Mouse (Mus musculus) gastrocnemius, postnatal 14 days (tissue): ENCODE measurements around the gene Os9. TPM values are rescaled to one million over a fixed set of nuclear protein-coding genes. Genes with fewer than 3 reads are reported as not detected.

Experiments used
- DNase-seq: peaks from one replicate; pipeline ENCODE4 v3.0.0; 2021; ENCODE audit warnings: mixed read lengths
- intact Hi-C: fragments of 180-260 bp; cut with DNase I; formaldehyde crosslinking; loops from one replicate; pipeline ENCODE4 v1.15.1; 2025; ENCODE audit warnings: low total_unique reads
- total RNA-seq, 2 experiments: library from RNA; stranded (reverse); gene quantifications; 2 replicates each; pipeline ENCODE4 v1.2.3; 2021

The Os9 gene
- total RNA-seq, 2 experiments from 2014 or later, result 20.3 to 23.5 TPM

DNA sequence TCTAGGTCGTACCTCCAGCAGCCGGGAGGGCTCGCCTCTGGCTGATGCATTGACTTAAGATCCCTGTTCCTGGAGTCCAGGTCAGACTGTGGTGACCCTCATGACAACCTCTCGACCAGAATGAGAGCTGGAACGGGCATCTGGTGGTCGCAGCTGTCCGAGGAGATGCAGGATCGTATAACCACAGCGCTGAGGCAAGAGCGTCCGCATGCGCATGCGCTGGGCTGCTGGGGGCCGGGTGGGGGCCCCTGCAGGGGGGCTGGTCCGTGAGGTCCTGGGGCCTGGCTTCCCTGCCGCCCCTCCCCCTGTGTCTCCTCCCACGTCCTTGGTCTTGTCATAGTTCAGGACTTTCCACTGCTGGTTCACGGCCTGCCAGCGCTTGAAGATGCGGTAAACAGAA lies 64.4 kb downstream of the Os9 start:
- no peak for DNase-seq
- intact Hi-C loops, result no loop called here

DNA sequence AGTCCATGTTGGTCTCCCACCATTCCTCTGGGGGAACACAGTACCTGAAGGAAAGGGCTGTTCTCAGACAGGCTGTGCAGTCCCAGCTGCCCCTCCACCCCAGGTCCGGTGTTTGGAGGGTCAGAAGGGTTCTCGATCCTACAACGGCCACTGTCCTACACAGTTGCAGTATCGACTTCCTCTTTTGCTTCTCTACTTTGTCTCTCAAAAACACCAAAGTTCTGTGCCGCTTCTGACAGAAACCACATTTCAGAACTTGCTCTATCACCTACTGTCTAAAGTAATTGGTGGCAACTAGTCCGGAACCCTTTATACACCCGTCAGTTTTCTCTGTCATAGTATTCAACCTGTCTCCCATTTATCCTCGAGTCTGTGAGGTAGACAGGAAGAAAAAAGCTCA lies 65.5 kb downstream of the Os9 start:
- DNase-seq, result no peak

DNA sequence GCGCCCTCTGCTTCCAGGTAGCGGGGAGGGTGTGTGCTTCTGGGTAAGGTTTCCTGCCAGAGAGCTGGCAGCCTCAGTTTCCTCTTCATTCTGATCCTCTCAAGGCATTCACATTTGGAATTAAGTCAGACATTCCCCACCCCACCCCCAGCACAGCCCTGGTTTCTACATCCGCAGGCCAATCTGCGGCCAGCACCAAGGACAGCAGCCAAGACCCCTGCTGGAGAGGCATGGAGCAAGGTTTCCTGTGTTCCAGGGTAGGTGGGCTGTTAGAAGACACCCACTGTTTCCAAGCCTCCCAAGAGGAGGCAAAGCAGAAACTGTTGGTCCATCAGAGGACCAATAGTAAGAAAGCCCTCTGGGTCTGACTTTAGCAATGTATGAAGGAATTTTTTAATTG lies 66.3 kb downstream of the Os9 start:
- intact Hi-C loops, result no loop called here
- DNase-seq, result no peak

More for the DNA sequence above, 65.5 kb downstream of the Os9 start:
- intact Hi-C loops, result no loop called here

DNA sequence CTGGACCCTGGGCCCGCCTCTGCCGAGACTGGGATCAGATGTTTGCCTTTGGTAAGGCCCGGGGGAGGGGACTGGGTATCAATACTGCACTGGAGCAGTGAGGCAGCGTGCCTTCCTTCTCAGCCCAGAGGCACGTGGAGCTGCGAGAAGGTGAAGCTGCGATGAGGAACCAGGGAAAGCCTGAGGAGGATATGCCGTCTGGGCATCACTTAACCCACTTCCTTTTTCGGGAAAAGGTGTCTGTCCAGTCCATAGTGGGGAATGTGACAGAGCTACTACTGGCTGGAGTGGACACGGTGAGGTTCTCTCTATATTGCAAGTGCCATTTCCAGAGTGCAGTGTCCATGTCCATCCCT lies 70.8 kb downstream of the Os9 start:
- no peak for DNase-seq
- intact Hi-C loops, result no loop called here

DNA sequence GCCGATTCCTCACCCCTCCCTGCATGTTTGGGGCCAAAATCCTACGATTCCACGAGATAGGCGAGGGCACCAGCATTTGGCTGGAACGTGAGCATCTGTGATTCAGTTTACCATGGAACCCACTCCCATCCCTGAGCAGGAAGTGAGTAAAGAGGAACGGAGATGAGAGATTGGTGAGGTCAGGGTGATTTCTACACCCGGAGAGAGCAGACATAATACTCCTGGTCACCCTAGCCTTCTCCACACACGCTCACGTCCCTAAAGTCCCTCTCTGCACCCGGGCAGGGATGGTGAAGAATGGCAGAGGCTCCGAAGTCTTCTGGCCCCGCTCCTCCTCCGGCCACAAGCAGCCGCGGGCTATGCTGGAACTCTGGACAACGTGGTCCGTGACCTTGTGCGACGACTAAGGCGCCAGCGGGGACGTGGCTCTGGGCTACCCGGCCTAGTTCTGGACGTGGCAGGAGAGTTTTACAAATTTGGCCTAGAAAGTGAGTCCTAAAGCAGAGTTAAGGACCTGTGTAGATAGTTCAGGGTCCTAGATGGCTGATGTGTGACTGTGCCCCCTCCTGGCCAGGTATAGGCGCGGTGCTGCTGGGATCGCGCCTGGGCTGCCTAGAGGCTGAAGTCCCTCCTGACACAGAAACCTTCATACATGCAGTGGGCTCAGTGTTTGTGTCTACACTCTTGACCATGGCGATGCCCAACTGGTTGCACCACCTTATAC lies 71.4 kb downstream of the Os9 start:
- no peak for DNase-seq
- intact Hi-C loops, result no loop called here

DNA sequence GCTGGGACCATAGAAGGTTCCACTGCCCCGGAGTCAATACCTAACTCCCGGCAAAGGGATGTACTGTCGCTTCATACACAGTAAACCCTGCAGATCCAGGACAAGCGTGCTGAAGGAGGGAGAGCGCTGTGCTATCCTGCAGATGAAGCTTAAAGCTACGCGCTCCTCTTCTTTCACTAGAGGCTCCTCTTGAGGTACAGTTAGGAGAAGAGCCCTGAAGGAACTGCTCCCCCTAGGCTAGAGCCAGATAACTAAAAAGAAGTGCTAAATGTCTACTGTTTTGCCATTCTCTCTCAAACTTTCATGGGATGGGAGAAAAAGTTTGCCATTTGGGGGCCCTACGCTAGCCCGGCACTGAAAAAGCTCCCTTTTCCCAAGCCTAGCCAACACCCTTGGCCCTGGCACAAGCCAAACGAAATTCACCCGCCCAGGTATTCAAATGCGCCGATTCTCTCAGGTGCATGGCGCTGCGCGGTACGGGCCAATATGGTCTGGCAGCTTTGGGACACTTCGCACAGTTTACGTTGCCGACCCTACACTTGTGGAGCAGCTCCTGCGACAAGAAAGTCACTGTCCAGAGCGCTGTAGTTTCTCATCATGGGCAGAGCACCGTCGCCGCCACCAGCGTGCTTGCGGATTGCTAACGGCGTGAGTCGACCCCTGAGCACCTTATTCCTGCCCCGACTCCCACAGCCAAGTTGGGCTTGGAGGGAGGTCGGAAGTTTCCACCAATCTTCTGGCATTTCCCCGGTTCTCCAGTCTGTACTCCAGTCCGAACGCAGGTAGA lies 72.1 kb downstream of the Os9 start:
- no peak for DNase-seq
- intact Hi-C loops, result no loop called here

DNA sequence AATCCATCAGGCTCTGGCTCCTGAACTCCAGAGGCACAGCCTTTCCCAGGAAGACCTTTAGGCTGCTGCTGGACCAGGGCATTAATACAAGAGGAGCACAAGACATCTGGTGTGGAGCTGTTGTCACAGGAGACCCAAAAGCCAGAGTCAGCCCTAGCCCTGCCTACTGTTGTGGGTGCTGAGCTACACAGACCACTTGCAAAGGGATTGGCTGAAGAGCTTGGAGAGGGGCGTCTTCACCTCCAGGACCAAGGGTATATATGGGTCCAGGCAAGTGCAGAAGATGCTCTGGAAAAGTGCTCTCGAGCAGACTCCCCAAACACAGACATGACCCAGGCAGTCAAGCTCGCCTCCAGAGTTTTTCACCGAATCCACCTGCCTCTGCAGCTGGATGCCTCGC lies 73.0 kb downstream of the Os9 start, which contains the start of gene Cyp27b1:
Gene Cyp27b1, plus strand, starts transcription at position 297 of the 400 bp plus-strand sequence.
- intact Hi-C loops, result no loop called here
- DNase-seq, result no peak

Other genes with a start within 250 kb of the Os9 start
- 1 to 10 TPM; 1.6 to 2.9 TPM for gene Atp23, start 219.8 kb downstream of the Os9 start, total RNA-seq
- gene Ctdsp2, start 142.4 kb downstream of the Os9 start, total RNA-seq, result 100 to 1,000 TPM in 1 of 2 experiments, 10 to 100 TPM in 1; 98.5 to 102 TPM
- under 1 TPM; 0.51 to 0.64 TPM for gene Avil, start 120.4 kb downstream of the Os9 start, total RNA-seq
- gene Tsfm, start 90.3 kb downstream of the Os9 start, total RNA-seq, result 10 to 100 TPM; 24.8 to 27.9 TPM
- gene Mettl1, start 79.7 kb downstream of the Os9 start, total RNA-seq, result 10 to 100 TPM; 11.1 to 14.8 TPM
- gene Eef1akmt3, start 79.6 kb downstream of the Os9 start, total RNA-seq, result under 1 TPM; 0.27 to 0.43 TPM
- under 1 TPM; 0.10 to 0.16 TPM for gene Cyp27b1, start 72.9 kb downstream of the Os9 start, total RNA-seq
- 1 to 10 TPM in 1 of 2 experiments, under 1 TPM in 1; 0.82 to 1.2 TPM for gene March9, start 60.9 kb downstream of the Os9 start, total RNA-seq
- gene Cdk4, start 57.6 kb downstream of the Os9 start, total RNA-seq, result 10 to 100 TPM; 62.5 to 84.0 TPM
- 10 to 100 TPM; 26.5 to 31.6 TPM for gene Tspan31, start 50.9 kb downstream of the Os9 start, total RNA-seq
- 1 to 10 TPM; 3.4 to 6.7 TPM for gene Agap2, start 45.8 kb downstream of the Os9 start, total RNA-seq
- 1 to 10 TPM; 1.5 to 1.9 TPM for gene B4galnt1, start 44.1 kb upstream of the Os9 start, total RNA-seq
- gene Slc26a10, start 59.5 kb upstream of the Os9 start, total RNA-seq, result 1 to 10 TPM; 3.7 to 7.6 TPM
- gene Arhgef25, start 69.0 kb upstream of the Os9 start, total RNA-seq, result 10 to 100 TPM; 13.9 to 14.4 TPM
- 10 to 100 TPM; 22.2 to 24.8 TPM for gene Dtx3, start 74.6 kb upstream of the Os9 start, total RNA-seq
- gene Pip4k2c, start 90.5 kb upstream of the Os9 start, total RNA-seq, result 1 to 10 TPM; 6.3 to 7.6 TPM
- gene Kif5a, start 142.2 kb upstream of the Os9 start, total RNA-seq, result under 1 TPM; 0.45 to 0.53 TPM
- 100 to 1,000 TPM in 1 of 2 experiments, 10 to 100 TPM in 1; 99.8 to 103 TPM for gene Dctn2, start 145.2 kb upstream of the Os9 start, total RNA-seq
- 10 to 100 TPM; 16.1 to 17.1 TPM for gene Mbd6, start 167.9 kb upstream of the Os9 start, total RNA-seq
- gene Mars, start 190.7 kb upstream of the Os9 start, total RNA-seq, result 10 to 100 TPM; 50.3 to 56.0 TPM
- 1 to 10 TPM; 1.3 to 2.1 TPM for gene Arhgap9, start 200.8 kb upstream of the Os9 start, total RNA-seq
- gene Gli1, start 220.8 kb upstream of the Os9 start, total RNA-seq, result 1 to 10 TPM; 2.3 to 2.7 TPM
- not detected for gene Inhbe, start 233.3 kb upstream of the Os9 start, total RNA-seq
- gene Inhbc, start 249.3 kb upstream of the Os9 start, total RNA-seq, result not detected